Mouse (Mus musculus): ENCODE measurements around the gene Chn2. TPM values are rescaled to one million over a fixed set of nuclear protein-coding genes. Genes with fewer than 3 reads are reported as not detected.

Chn2 gene
- polyA plus RNA-seq, 1 experiment from 2014 or later = 32.5 TPM

Other genes starting within 250 kb of the Chn2 start
- 17.8 and 18.8 TPM in 2 replicates for gene Tril, start 218.7 kb upstream of the Chn2 start, polyA plus RNA-seq (2015; fragmentation: Nextera tagmentation; extraction: Ambion mirVana)
- 0.10 TPM in 1 of 2 replicates, not detected in the other for gene Cpvl, start 60.9 kb upstream of the Chn2 start, polyA plus RNA-seq (2015; fragmentation: Nextera tagmentation; extraction: Ambion mirVana)

Data from hindbrain, embryonic 15.5 days (tissue).